Mouse (Mus musculus): Measurements from ENCODE around the gene Cep57l1.

DNA sequence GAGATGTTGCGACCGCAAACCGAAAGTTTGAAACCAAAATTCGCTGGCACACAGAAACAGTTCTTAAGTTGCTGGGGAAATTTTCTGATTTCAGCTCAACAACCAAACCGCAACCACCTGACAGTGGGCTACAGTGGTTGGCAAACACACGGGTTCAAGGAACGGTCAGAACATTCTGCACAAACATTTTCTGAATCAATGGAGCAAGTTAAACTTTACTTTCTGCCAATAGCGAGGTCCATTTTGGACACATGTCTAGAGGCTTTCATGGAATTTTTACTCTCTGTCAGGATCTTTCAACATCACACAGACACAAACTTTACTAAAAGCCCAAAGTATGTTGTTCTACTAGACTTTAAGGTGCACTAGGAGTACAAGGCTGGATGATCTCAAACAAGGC lies 6.2 kb downstream of the Cep57l1 start:
- TF ChIP-seq CTCF (conservative IDR thresholded peaks at IDR 0.05; ENCODE audit: insufficient read depth, insufficient read length, low read depth, low read length) (no peak), POLR2A (IDR thresholded peaks at IDR 0.05; ENCODE audit: low read depth, low read length) (no peak)

Measured in kidney, adult 2 months (tissue).